Mouse (Mus musculus) forebrain, embryonic 13.5 days (tissue): Measurements from ENCODE around the gene Cpa3. TPM values are rescaled to one million over a fixed set of nuclear protein-coding genes. Genes with fewer than 3 reads are reported as not detected.

Experiments used
- ATAC-seq: fragments of 200-750 bp; cut with Nextera tagmentation; 2 replicates; pipeline ENCODE4 v1.8.0; 2017
- H3K27ac ChIP-seq: fragments of 300-500 bp; sonication (generic); 2 replicates; pipeline ENCODE4 v1.5.1; 2015; ENCODE audit warnings: inconsistent platforms, mild to moderate bottlenecking, moderate library complexity
- H3K27me3 ChIP-seq: fragments of 300-500 bp; sonication (generic); 2 replicates; pipeline ENCODE4 v1.6.1; 2015; ENCODE audit warnings: mild to moderate bottlenecking, inconsistent platforms
- H3K36me3 ChIP-seq: fragments of 300-500 bp; sonication (generic); 2 replicates; pipeline ENCODE4 v1.6.1; 2015; ENCODE audit warnings: mild to moderate bottlenecking, inconsistent platforms; ENCODE audit not compliant: poor library complexity, severe bottlenecking
- H3K4me1 ChIP-seq: fragments of 300-500 bp; sonication (generic); 2 replicates; pipeline ENCODE4 v1.6.1; 2015; ENCODE audit warnings: inconsistent platforms
- H3K4me2 ChIP-seq: fragments of 300-500 bp; sonication (generic); 2 replicates; pipeline ENCODE4 v1.6.1; 2015; ENCODE audit warnings: inconsistent platforms, mild to moderate bottlenecking, moderate library complexity
- H3K4me3 ChIP-seq: fragments of 300-500 bp; sonication (generic); 2 replicates; pipeline ENCODE4 v1.5.1; 2015; ENCODE audit warnings: mild to moderate bottlenecking, inconsistent platforms
- H3K9ac ChIP-seq: fragments of 300-500 bp; sonication (generic); 2 replicates; pipeline ENCODE4 v1.6.1; 2015; ENCODE audit warnings: mild to moderate bottlenecking, inconsistent platforms
- H3K9me3 ChIP-seq: fragments of 300-500 bp; sonication (generic); replicated peaks from 2 replicates; pipeline ENCODE4 v1.6.1; 2016; ENCODE audit warnings: inconsistent platforms
- WGBS: fragments of 180-500 bp; shearing (Covaris S2); methylation state at CpG from one replicate; pipeline ENCODE4 v1.1.7; 2015; 5-methylcytosine and 5-hydroxymethylcytosine counted together
- polyA plus RNA-seq: library from polyadenylated mRNA; unstranded; fragments of >200 nt; fragmentation: Nextera tagmentation; extraction: Ambion mirVana; gene quantifications from 2 replicates; pipeline ENCODE4 v1.2.1, GENCODE M21; 2015

The Cpa3 gene
- 0.11 TPM in 1 of 2 replicates, not detected in the other for polyA plus RNA-seq

- Histone ChIP-seq H3K27me3 (no peaks in the 10 kb centered on the region), H3K27ac (no peak within 1 kb of the TSS), H3K4me2 (no peak within 1 kb of the TSS), H3K4me1 (no peaks in the 10 kb centered on the region), H3K36me3 (no peaks in the 10 kb centered on the region), H3K9me3 (no peaks in the 10 kb centered on the region), H3K9ac (no peak within 1 kb of the TSS), H3K4me3 (no peak within 1 kb of the TSS)
- no peak for ATAC-seq
- WGBS, result 83% methylated on average over 3 of the region's 3 CpGs
Observed at GRCm38 (mm10) chr3:20242050-20242449, at the start of gene Cpa3. Gene Cpa3 (minus strand): TSS chr3:20242181.

DNA sequence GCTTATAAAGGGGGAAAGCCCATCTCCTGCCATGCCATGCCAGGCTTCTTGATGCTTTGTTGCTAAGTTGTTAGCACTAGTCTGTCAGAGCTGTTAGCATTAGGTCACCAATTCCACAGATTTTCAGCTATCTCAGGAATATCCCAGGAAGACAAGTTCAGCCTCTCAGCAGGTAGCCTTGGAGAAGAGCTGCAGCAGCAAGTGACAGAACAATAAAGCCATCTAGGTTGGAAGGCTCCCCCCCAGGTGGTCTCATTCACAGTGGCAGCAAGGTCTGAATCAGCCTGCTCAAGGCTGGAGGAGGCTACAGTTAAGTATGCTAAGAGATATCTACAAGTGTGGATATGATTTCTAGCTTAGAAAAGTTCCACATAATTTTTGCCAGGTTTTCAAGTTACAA is 49.4 kb upstream of the Cpa3 start:
- H3K9me3 ChIP-seq, result no peaks in the 10 kb centered on the region
- no peak overlapping the region for H3K4me2 ChIP-seq
- no peaks in the 10 kb centered on the region for H3K4me1 ChIP-seq
- H3K9ac ChIP-seq, result no peak overlapping the region
- no peak for ATAC-seq
- H3K27ac ChIP-seq, result no peak overlapping the region
- H3K4me3 ChIP-seq, result no peak overlapping the region
- no peaks in the 10 kb centered on the region for H3K36me3 ChIP-seq
- H3K27me3 ChIP-seq, result no peaks in the 10 kb centered on the region

- Histone ChIP-seq H3K4me3 (no peak overlapping the region), H3K36me3 (no peaks in the 10 kb centered on the region), H3K27ac (no peak overlapping the region), H3K9me3 (no peaks in the 10 kb centered on the region), H3K27me3 (no peaks in the 10 kb centered on the region), H3K9ac (no peak overlapping the region), H3K4me2 (no peak overlapping the region), H3K4me1 (no peaks in the 10 kb centered on the region)
- 88% methylated on average over 2 of the region's 2 CpGs for WGBS
- no peak for ATAC-seq
Observed at GRCm38 (mm10) chr3:20288761-20289160, 46.8 kb upstream of the Cpa3 start.

DNA sequence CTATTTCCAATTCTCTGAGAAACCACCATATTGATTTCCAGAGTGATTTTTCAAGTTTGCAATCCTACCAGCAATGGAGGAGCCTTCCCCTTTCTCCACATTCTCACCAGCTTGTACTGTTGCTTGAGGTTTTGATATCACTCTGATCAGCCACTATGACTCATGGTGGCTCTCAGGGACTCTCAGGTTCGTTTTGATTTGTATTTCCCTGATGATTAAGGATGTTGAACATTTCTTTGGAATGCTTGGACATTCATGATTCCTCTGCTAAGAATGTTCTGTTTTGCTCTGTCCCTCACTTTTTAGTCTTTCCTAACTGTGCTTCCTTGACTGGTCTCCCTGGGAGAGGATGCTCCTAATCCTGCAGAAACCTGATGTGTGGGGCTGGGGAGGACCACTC is 39.8 kb upstream of the Cpa3 start:
- 65% methylated on average over 1 of the region's 1 CpGs for whole genome bisulfite sequencing
- H3K27me3 ChIP-seq, result no peaks in the 10 kb centered on the region
- no peak overlapping the region for H3K4me3 ChIP-seq
- H3K36me3 ChIP-seq, result no peaks in the 10 kb centered on the region
- no peak overlapping the region for H3K9ac ChIP-seq
- H3K27ac ChIP-seq, result no peak overlapping the region
- H3K4me1 ChIP-seq, result no peaks in the 10 kb centered on the region
- ATAC-seq, result no peak
- H3K9me3 ChIP-seq, result no peaks in the 10 kb centered on the region
- H3K4me2 ChIP-seq, result no peak overlapping the region

- H3K36me3 ChIP-seq, result no peaks in the 10 kb centered on the region
- H3K27ac ChIP-seq, result no peak within 1 kb of the TSS
- WGBS, result 94% methylated on average over 3 of the region's 3 CpGs
Observed at GRCm38 (mm10) chr3:20275633-20276032, 33.7 kb upstream of the Cpa3 start, which contains the start of gene Cpb1. Gene Cpb1 (minus strand): TSS chr3:20275733.

GRCm38 (mm10) chr3:20254566-20255479 is 12.8 kb upstream of the Cpa3 start:
- no peak overlapping the region for H3K4me2 ChIP-seq
- no peaks in the 10 kb centered on the region for H3K36me3 ChIP-seq
- no peak overlapping the region for H3K27ac ChIP-seq
- whole genome bisulfite sequencing, result 45% methylated on average over 9 of the region's 9 CpGs
- H3K4me3 ChIP-seq, result no peak overlapping the region
- H3K27me3 ChIP-seq, result no peaks in the 10 kb centered on the region
- ATAC-seq, result no peak
- no peaks in the 10 kb centered on the region for H3K9me3 ChIP-seq
- H3K9ac ChIP-seq, result no peak overlapping the region
- H3K4me1 ChIP-seq, result no peaks in the 10 kb centered on the region

More at GRCm38 (mm10) chr3:20275633-20276032, 33.7 kb upstream of the Cpa3 start, which contains the start of gene Cpb1:
- H3K4me2 ChIP-seq, result no peak within 1 kb of the TSS
- no peak within 1 kb of the TSS for H3K9ac ChIP-seq
- no peaks in the 10 kb centered on the region for H3K9me3 ChIP-seq
- H3K27me3 ChIP-seq, result no peaks in the 10 kb centered on the region
- H3K4me3 ChIP-seq, result no peak within 1 kb of the TSS
- ATAC-seq, result no peak
- no peaks in the 10 kb centered on the region for H3K4me1 ChIP-seq

- Histone ChIP-seq H3K27me3 (no peaks in the 10 kb centered on the region), H3K27ac (no peak overlapping the region), H3K9me3 (no peaks in the 10 kb centered on the region), H3K4me1 (no peaks in the 10 kb centered on the region), H3K36me3 (no peaks in the 10 kb centered on the region), H3K9ac (no peak overlapping the region), H3K4me3 (no peak overlapping the region), H3K4me2 (no peak overlapping the region)
- 91% methylated on average over 1 of the region's 1 CpGs for WGBS
- ATAC-seq, result no peak
Observed at GRCm38 (mm10) chr3:20243913-20244312, 1.9 kb upstream of the Cpa3 start.

DNA sequence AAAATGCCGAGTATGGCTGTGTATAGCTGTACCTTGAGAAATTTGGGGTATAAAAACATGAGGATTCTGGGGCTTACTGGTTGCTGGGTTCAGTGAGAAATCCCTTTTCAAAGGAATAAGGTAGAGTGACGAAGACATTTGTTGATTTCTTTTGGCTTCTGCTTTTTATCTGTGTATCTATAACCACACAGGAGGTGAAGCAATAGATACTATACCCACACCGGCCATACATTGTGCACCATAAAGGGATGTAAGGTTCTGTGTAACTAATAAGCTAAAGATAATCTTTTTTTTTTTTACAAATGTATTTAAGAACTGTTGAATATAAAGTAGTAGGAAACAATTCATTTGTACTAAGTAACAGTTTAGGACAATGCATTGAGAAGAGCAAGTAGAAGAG is 2.2 kb downstream of the Cpa3 start:
- Histone ChIP-seq H3K4me1 (no peaks in the 10 kb centered on the region), H3K4me3 (no peak overlapping the region), H3K27ac (no peak overlapping the region), H3K9me3 (no peaks in the 10 kb centered on the region), H3K9ac (no peak overlapping the region), H3K27me3 (no peaks in the 10 kb centered on the region), H3K4me2 (no peak overlapping the region), H3K36me3 (no peaks in the 10 kb centered on the region)
- 88% methylated on average over 3 of the region's 3 CpGs for WGBS
- ATAC-seq, result no peak

DNA sequence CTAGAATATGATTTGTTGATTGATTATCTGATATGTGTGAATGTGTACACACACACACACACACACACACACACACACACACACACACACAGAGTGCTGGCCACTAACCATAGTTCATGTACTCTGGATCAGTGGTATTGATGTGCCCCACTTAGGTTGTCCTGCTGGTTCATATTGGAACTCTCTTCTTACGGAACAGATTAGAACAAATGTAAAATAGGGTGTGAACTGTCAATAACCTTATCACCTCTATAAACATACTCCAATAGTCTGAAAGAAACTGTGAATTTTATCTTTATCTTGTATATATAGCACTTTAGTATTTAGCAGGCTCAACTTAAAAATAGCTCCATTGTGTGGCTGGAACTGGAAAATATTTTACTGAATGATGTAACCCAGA is 5.0 kb downstream of the Cpa3 start:
- no peak overlapping the region for H3K27ac ChIP-seq
- no peak for ATAC-seq
- no peaks in the 10 kb centered on the region for H3K4me1 ChIP-seq
- H3K9me3 ChIP-seq, result no peaks in the 10 kb centered on the region
- no peak overlapping the region for H3K9ac ChIP-seq
- no peak overlapping the region for H3K4me2 ChIP-seq
- no peaks in the 10 kb centered on the region for H3K27me3 ChIP-seq
- no peak overlapping the region for H3K4me3 ChIP-seq
- no peaks in the 10 kb centered on the region for H3K36me3 ChIP-seq
- 94% methylated on average over 1 of the region's 1 CpGs for WGBS

GRCm38 (mm10) chr3:20229027-20229426 is 13.0 kb downstream of the Cpa3 start:
- 90% methylated on average over 1 of the region's 1 CpGs for WGBS
- Histone ChIP-seq H3K4me2 (no peak overlapping the region), H3K36me3 (no peaks in the 10 kb centered on the region), H3K27me3 (no peaks in the 10 kb centered on the region), H3K4me1 (no peaks in the 10 kb centered on the region), H3K4me3 (no peak overlapping the region), H3K9ac (no peak overlapping the region), H3K27ac (no peak overlapping the region), H3K9me3 (no peaks in the 10 kb centered on the region)
- ATAC-seq, result no peak

- Histone ChIP-seq H3K9me3 (no peaks in the 10 kb centered on the region), H3K27ac (no peak overlapping the region), H3K36me3 (no peaks in the 10 kb centered on the region), H3K4me3 (no peak overlapping the region), H3K9ac (no peak overlapping the region), H3K27me3 (no peaks in the 10 kb centered on the region), H3K4me1 (no peaks in the 10 kb centered on the region), H3K4me2 (no peak overlapping the region)
- no peak for ATAC-seq
- 88% methylated on average over 2 of the region's 2 CpGs for WGBS
Observed at GRCm38 (mm10) chr3:20225429-20225828, 16.6 kb downstream of the Cpa3 start.

DNA sequence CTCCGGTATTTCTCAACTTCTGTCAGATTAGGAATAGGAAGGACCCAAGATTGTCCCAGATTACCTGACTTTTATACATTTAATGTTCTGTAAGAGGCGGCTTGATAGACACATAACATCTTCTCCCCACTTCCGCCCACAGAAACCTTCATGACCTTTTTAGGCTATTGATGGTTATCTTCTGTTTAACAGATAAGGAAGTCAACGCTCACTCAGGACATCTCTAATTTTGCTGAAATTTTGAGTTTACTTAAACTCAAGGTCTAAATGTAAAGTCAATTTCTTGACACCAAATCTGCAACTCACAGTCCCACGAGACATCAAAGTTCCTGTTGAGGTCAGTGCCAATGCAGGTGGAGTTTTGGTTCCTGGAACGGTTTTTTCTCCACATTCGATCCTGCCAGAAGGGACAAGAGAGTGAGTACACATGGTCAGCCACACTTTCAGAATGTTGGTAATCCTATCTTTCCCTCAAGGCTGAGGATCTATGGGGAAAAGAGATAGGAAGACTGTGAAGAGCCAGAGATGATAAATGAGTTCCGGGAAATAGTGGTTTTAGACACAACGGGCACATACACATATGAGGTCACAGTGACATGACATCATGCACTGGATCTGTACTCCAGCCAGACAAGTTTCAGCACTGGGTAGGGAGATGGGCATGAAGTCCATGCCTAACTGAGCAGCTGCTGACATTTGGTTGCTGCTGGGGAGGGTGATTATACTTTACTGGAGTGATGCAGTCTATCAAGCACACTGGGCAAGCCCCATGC is 18.9 kb downstream of the Cpa3 start:
- Histone ChIP-seq H3K9me3 (no peaks in the 10 kb centered on the region), H3K27me3 (no peaks in the 10 kb centered on the region), H3K4me2 (no peak overlapping the region), H3K36me3 (no peaks in the 10 kb centered on the region), H3K9ac (no peak overlapping the region), H3K4me3 (no peak overlapping the region), H3K4me1 (no peaks in the 10 kb centered on the region), H3K27ac (no peak overlapping the region)
- ATAC-seq, result no peak
- 91% methylated on average over 9 of the region's 9 CpGs for WGBS
